Mouse (Mus musculus) right cerebral cortex, postnatal 36 days (tissue): ENCODE measurements around the gene Bpifb9a.
"Not testable (repeated sequence)": the region's sequence is repeated elsewhere in the genome, so short reads cannot be mapped to it uniquely, and the experiment has no call there.

Experiments
- DNase-seq, 2 experiments: peaks; one replicate each; pipeline ENCODE4 v3.0.0; 2022; ENCODE audit warnings: low spot score in 2 of 2, mixed read lengths in 1 of 2

Gene Bpifb9a

DNA sequence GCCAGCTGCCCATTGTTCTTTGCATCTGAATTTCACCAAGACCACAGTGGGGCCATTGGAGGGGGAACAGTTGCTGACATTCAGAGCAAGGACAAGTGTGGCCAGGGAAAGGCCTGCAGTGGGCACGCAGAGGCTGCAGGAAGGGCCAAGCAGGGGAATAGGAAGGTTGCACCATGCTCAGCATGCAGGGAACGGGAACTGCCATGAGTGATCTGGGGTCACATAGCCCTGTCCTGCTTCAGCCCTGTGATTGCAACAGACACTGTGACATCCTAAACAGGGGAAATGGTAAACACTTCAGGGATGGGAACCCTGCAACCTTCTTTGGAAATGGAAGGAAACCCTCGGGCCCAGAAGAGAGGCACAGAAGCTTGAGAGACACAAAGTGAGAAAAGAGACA is 47.0 kb downstream of the Bpifb9a start:
- DNase-seq: not testable (repeated sequence)

- DNase-seq: not testable (repeated sequence)
Measured at GRCm38 (mm10) chr2:154306927-154307326, 49.3 kb downstream of the Bpifb9a start, which contains the start of gene Bpifb9b. Gene Bpifb9b, plus strand, starts transcription at chr2:154307227.

DNA sequence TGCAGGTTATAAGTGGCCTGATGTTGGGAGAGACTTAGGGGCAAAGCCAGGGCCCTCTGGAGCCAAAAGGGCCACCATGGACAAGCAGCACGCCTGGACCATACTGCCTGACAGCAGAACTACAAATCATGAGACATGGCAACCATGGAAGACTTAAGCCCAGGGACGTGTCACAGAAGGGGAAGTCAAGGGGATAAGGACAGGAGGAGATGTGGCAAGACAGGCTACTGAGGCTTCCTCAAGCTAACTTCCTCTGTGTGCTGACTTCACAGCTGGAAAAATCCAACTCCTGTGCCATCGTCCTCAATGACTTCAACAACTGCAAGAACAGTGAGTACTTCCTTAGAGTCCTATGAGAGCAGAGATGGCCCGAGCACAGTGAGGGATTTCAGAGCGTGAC is 56.1 kb downstream of the Bpifb9a start:
- DNase-seq: not testable (repeated sequence)
